Mouse (Mus musculus) embryonic facial prominence, embryonic 15.5 days (tissue): Measurements from ENCODE around the gene Cog6. TPM values are rescaled to one million over a fixed set of nuclear protein-coding genes. Genes with fewer than 3 reads are reported as not detected.
A peak's percentile ranks its signal among the peaks of the same experiment; 100 is the strongest.

Experiments used
- ATAC-seq: fragments of 200-750 bp; cut with Nextera tagmentation; 2 replicates; pipeline ENCODE4 v1.8.0; 2017; ENCODE audit warnings: low read depth, moderate TSS enrichment; ENCODE audit not compliant: insufficient number of reproducible peaks, low FRiP score, low TSS enrichment
- H3K27ac ChIP-seq: fragments of 300-500 bp; sonication (generic); replicated peaks from 2 replicates; pipeline ENCODE4 v1.5.1; 2015; ENCODE audit warnings: mild to moderate bottlenecking, inconsistent platforms
- H3K27me3 ChIP-seq: fragments of 300-500 bp; sonication (generic); 2 replicates; pipeline ENCODE4 v1.6.1; 2015; ENCODE audit warnings: inconsistent platforms
- H3K36me3 ChIP-seq: fragments of 300-500 bp; sonication (generic); 2 replicates; pipeline ENCODE4 v1.6.1; 2015; ENCODE audit warnings: mild to moderate bottlenecking, inconsistent platforms
- H3K4me1 ChIP-seq: fragments of 300-500 bp; sonication (generic); 2 replicates; pipeline ENCODE4 v1.6.1; 2015; ENCODE audit warnings: inconsistent platforms
- H3K4me2 ChIP-seq: fragments of 300-500 bp; sonication (generic); replicated peaks from 2 replicates; pipeline ENCODE4 v1.6.1; 2015; ENCODE audit warnings: mild to moderate bottlenecking, inconsistent platforms
- H3K4me3 ChIP-seq: fragments of 300-500 bp; sonication (generic); replicated peaks from 2 replicates; pipeline ENCODE4 v1.5.1; 2015; ENCODE audit warnings: mild to moderate bottlenecking, inconsistent platforms
- H3K9ac ChIP-seq: fragments of 300-500 bp; sonication (generic); 2 replicates; pipeline ENCODE4 v1.6.1; 2015; ENCODE audit warnings: inconsistent platforms
- H3K9me3 ChIP-seq: fragments of 300-500 bp; sonication (generic); replicated peaks from 2 replicates; pipeline ENCODE4 v1.6.1; 2016; ENCODE audit warnings: inconsistent platforms
- WGBS: fragments of 180-500 bp; shearing (Covaris S2); methylation state at CpG from one replicate; pipeline ENCODE4 v1.1.7; 2015; 5-methylcytosine and 5-hydroxymethylcytosine counted together
- polyA plus RNA-seq: library from polyadenylated mRNA; unstranded; fragments of >200 nt; fragmentation: Nextera tagmentation; extraction: Ambion mirVana; gene quantifications from 2 replicates; pipeline ENCODE4 v1.2.1, GENCODE M21; 2015

Gene Cog6
- polyA plus RNA-seq, 1 experiment from 2014 or later: 44.5 TPM

DNA sequence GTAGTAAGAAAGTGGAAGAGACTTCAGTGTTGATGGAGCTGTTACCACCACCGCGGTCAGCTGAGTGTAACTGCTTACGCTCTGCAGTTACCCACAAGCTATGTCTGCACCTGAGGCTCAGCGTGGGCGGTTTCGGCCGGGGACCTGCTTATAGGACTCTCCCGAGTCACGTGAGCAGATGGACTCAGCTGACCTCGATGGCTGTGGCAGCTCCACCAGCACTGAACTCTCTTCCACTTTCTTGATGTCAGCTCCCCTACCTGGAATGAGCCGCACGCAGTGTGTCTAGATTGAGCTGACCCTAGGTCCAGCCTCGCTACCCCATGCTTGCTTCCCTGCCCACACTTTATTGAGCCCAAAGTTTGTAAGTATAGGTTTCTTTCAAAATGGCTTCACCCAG is 56.1 kb downstream of the Cog6 start:
- Histone ChIP-seq H3K4me3 (no peak overlapping the region), H3K4me2 (no peak overlapping the region), H3K9ac (no peak overlapping the region), H3K27ac (no peak overlapping the region), H3K27me3 (no peaks in the 10 kb centered on the region), H3K36me3 (no peaks in the 10 kb centered on the region), H3K4me1 (peaks cover 3% of the 10 kb centered on the region; the same call in 1 of the 2 replicates), H3K9me3 (no peaks in the 10 kb centered on the region)
- ATAC-seq: no peak
- 93% methylated on average over 13 of the region's 13 CpGs for WGBS

DNA sequence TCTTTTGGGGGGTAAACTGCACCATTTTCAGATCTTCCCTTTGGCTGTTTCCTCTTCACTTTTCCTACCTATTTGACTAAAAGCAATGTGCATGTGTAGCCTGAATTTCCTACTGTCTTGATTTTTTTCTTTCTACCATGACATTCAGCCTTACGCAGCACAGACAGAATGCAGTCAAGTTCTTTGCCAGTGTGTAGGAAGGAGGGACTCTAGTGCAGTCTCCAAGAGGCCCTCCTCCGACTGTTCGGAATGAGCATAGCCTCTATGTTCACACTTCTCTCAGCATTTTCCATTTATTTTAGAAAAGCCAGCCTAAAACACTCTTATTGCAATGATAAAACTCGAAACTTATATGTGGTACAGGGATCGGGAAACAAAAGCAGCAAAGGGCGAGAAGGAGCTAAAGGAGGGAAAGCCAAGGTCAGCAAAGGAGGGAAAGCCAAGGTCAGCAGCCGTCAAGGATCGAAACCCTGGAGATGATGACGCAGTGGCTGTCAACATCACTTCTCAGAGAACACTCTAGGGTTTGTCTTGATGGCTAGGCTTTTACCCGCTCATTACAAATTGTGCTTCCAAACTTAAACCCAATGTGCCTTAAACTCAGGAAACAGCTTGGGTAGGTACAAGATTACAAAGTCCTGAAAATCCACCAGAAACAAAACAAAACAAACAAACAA is 58.5 kb downstream of the Cog6 start:
- no peak overlapping the region for H3K27ac ChIP-seq
- no peak overlapping the region for H3K4me3 ChIP-seq
- H3K9ac ChIP-seq: no peak overlapping the region
- no peak overlapping the region for H3K4me2 ChIP-seq
- no peaks in the 10 kb centered on the region for H3K9me3 ChIP-seq
- WGBS: 85% methylated on average over 10 of the region's 10 CpGs
- no peaks in the 10 kb centered on the region for H3K36me3 ChIP-seq
- H3K27me3 ChIP-seq: no peaks in the 10 kb centered on the region
- H3K4me1 ChIP-seq: peaks cover 10% of the 10 kb centered on the region
- no peak for ATAC-seq

DNA sequence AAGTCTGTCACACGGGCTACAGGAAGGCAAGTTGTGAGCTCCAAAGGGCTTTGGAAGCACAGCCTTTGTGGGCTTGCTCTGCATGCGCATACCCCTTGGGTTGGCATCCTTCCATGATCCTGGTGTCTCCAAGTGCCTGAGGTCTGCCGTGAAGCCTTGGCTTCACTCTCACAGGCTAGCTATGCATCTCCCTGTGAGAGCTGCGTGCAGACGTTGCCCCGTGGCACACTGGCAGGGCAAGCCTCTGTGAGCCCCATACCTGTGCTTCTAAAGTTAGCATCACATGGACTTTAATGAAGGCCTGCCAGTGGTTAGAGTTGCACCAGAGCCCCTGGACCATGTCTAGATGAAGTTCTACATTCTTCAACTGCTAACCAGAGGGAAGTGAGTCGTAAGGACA is 59.2 kb downstream of the Cog6 start:
- Histone ChIP-seq H3K4me1 (peaks cover 8% of the 10 kb centered on the region; the same call in 1 of the 2 replicates), H3K4me3 (no peak overlapping the region), H3K9me3 (no peaks in the 10 kb centered on the region), H3K27ac (no peak overlapping the region), H3K9ac (no peak overlapping the region), H3K4me2 (no peak overlapping the region), H3K36me3 (no peaks in the 10 kb centered on the region), H3K27me3 (no peaks in the 10 kb centered on the region)
- ATAC-seq: no peak
- WGBS: 73% methylated on average over 7 of the region's 7 CpGs

DNA sequence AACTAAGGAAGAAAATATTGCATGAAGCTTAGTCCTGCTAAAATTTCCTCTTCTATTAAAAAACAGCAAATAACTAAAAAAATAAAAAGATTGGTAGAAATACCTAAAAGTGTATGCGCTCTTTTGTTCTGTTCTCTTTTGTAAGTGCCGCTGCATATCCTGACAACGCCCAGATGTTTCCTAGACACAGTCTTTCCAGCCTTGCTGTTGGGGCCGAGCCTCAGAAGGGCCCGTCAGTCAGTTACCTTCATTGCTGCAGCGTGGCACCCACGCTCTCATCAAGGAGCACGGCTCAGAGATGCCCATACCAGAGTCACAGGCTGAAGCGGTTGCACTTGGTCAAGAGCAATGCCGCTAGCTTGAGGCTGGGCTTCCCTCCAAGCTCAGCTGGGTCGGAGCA is 60.8 kb downstream of the Cog6 start:
- 0 out of 2 replicates have a peak overlapping the region, but pooled peaks have one; percentile 0 for H3K27ac ChIP-seq
- no peak for ATAC-seq
- no peak overlapping the region for H3K9ac ChIP-seq
- no peaks in the 10 kb centered on the region for H3K27me3 ChIP-seq
- no peaks in the 10 kb centered on the region for H3K9me3 ChIP-seq
- peaks cover 8% of the 10 kb centered on the region; the same call in 1 of the 2 replicates for H3K4me1 ChIP-seq
- H3K4me2 ChIP-seq: no peak overlapping the region
- 82% methylated on average over 11 of the region's 11 CpGs for WGBS
- H3K4me3 ChIP-seq: no peak overlapping the region
- no peaks in the 10 kb centered on the region for H3K36me3 ChIP-seq

DNA sequence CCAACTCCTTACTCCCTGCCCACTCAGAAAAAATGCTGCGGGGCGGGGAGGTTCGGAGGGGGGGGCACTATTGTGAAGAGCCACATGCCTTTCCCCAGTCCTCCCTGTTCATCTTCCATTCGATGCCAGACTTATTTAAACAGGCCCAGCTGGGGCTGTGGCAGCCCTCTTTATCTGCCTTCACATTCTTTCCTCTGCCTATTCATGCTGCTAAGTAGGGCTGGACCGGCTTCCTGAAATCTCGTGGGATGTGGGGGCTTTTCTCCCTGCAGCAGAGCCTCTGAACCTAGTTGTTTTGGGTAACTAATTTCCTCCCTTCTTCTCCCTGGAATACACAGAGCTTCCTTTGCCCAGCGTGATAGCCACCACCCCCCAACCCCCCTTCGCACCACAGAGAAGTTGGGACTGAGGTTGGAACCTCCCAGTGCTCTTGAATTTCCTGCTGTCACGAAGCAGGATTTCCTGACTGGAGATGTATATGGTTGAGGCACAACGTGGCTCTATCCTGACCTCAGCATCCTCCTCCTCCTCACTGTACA is 61.5 kb downstream of the Cog6 start:
- Histone ChIP-seq H3K9ac (no peak overlapping the region), H3K4me3 (no peak overlapping the region), H3K36me3 (no peaks in the 10 kb centered on the region), H3K4me2 (no peak overlapping the region), H3K9me3 (no peaks in the 10 kb centered on the region), H3K4me1 (peaks cover 8% of the 10 kb centered on the region; the same call in 1 of the 2 replicates), H3K27me3 (no peaks in the 10 kb centered on the region), H3K27ac (peak overlapping the region; percentile 48; the same call in 1 of the 2 replicates)
- ATAC-seq: peak; percentile 47; the same call in 1 of the 2 replicates
- 14% methylated on average over 10 of the region's 10 CpGs for WGBS

DNA sequence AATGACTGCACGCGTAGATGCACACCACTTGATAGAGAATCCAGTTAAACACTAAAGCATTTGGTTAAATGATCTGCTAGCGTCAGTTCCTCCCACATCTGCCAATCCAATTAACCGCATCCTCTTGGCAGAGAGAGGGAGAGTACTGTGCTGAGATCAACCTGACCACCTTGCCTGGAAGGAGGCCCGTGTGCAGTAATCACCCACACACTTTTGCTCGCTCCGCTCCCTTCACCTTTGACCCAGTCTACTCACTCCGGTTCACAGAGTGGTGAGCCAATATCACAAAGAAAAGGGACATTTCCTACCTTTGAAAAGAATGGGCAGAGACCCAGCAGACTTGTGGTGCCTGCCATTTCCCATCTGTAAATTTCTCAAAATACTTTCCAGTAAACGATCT is 62.4 kb downstream of the Cog6 start:
- no peaks in the 10 kb centered on the region for H3K9me3 ChIP-seq
- no peak overlapping the region for H3K4me3 ChIP-seq
- no peak overlapping the region for H3K4me2 ChIP-seq
- no peaks in the 10 kb centered on the region for H3K27me3 ChIP-seq
- H3K9ac ChIP-seq: no peak overlapping the region
- no peaks in the 10 kb centered on the region for H3K36me3 ChIP-seq
- no peak overlapping the region for H3K27ac ChIP-seq
- ATAC-seq: no peak
- H3K4me1 ChIP-seq: peaks cover 8% of the 10 kb centered on the region; the same call in 1 of the 2 replicates
- WGBS: 65% methylated on average over 9 of the region's 9 CpGs

DNA sequence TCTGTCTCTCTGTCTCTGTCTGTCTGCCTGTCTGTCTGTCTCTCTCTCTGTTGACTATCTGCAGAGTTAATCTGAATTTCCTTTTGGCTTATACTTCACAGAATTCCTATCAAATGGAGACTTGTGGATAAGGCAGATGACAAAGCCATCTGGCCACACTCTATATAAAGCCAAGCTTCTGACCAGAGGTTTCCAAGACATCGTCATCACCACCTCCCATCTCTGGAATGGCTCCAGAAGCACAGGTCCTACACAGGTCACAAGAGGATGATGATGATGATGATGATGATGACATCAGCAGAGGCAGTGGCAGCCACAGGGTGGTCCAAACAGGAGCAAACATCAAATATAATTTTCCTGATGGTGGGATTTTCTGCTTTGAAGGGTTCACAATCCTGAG is 63.2 kb downstream of the Cog6 start:
- Histone ChIP-seq H3K27me3 (no peaks in the 10 kb centered on the region), H3K9me3 (no peaks in the 10 kb centered on the region), H3K36me3 (no peaks in the 10 kb centered on the region), H3K4me2 (no peak overlapping the region), H3K4me3 (no peak overlapping the region), H3K9ac (no peak overlapping the region), H3K4me1 (peaks cover 8% of the 10 kb centered on the region; the same call in 1 of the 2 replicates), H3K27ac (no peak overlapping the region)
- no peak for ATAC-seq
- 97% methylated on average over 1 of the region's 1 CpGs for WGBS

DNA sequence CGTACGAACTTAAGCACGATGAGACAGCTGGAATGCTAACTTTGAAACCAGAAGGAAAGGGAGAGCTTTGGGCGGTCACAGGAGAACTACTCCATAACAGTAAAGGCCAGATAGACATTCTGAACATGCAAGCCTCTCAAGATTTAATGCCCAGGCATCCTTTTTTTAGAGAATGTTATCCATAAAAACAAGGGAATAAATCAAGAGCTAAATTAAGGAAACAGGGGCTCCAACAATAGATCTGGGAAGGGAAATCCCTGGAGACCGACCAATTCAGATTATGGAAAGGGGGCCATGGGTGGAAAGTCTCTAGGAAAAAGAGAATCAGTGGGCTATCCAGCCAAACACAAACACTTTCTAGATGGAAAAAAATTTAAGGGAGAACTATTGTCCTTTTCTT is 68.2 kb downstream of the Cog6 start:
- ATAC-seq: no peak
- H3K27ac ChIP-seq: no peak overlapping the region

DNA sequence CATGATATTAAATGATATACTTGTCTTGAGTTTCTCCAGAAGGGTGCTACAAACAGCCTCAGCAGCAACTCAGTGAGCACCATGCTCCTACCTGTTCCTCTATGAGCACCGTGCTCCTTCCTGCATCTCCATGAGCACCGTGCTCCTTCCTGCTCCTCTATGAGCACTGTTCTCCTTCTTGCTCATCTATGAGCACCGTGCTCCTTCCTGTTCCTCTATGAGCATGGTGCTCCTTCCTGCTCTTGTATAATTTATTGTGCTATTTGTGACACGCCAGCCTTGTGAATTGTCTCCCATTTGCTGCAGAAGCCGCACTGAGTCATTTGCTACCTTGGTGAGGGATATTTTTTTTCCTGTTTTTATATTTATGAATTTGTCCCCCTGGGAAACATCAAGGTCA is 69.6 kb downstream of the Cog6 start:
- H3K9ac ChIP-seq: no peak overlapping the region
- no peaks in the 10 kb centered on the region for H3K9me3 ChIP-seq
- no peak for ATAC-seq
- no peaks in the 10 kb centered on the region for H3K36me3 ChIP-seq
- H3K4me2 ChIP-seq: no peak overlapping the region
- H3K27ac ChIP-seq: no peak overlapping the region
- 0 out of 2 replicates have a peak, but pooled peaks cover 2% of the 10 kb centered on the region for H3K4me1 ChIP-seq
- H3K4me3 ChIP-seq: no peak overlapping the region
- 93% methylated on average over 5 of the region's 5 CpGs for WGBS
- no peaks in the 10 kb centered on the region for H3K27me3 ChIP-seq

More for the DNA sequence above, 68.2 kb downstream of the Cog6 start:
- 90% methylated on average over 5 of the region's 5 CpGs for WGBS
- no peaks in the 10 kb centered on the region for H3K27me3 ChIP-seq
- H3K9ac ChIP-seq: no peak overlapping the region
- no peaks in the 10 kb centered on the region for H3K9me3 ChIP-seq
- no peaks in the 10 kb centered on the region for H3K36me3 ChIP-seq
- H3K4me3 ChIP-seq: no peak overlapping the region
- no peaks in the 10 kb centered on the region for H3K4me1 ChIP-seq
- no peak overlapping the region for H3K4me2 ChIP-seq

DNA sequence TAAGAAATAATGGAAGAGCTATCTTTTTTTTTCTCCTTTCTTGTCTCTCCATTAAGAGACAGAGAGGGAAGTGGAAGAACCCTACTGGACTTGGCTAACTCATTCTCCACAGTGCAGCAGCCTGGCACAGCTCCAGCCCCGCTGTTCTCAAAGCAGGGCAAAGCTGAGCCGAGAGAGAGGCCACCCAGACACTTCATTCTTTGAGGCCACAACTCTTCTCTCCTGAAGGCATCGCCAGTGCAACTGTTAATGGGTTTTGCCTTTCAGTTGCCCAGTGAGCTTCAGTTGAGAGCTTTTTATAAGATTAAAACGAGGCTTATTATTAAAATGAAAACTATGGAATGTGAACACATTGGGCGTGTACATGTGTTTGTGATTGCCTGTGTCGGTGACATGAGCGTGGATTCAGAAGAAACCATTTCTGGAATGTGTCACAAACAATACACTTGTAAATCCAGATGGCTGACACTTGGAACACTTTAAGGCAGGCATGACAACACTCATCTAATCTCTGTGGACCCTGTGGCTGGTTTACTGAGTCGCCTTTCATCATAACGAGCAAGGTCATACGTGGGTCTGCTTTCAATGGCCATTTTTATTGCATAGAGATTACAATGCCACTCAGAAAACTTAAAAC is 76.1 kb downstream of the Cog6 start:
- no peaks in the 10 kb centered on the region for H3K9me3 ChIP-seq
- 15% methylated on average over 10 of the region's 10 CpGs for WGBS
- ATAC-seq: no peak
- no peaks in the 10 kb centered on the region for H3K36me3 ChIP-seq
- H3K27me3 ChIP-seq: no peaks in the 10 kb centered on the region
- H3K4me3 ChIP-seq: no peak overlapping the region
- H3K9ac ChIP-seq: no peak overlapping the region
- H3K4me2 ChIP-seq: 0 out of 2 replicates have a peak overlapping the region, but pooled peaks have one; percentile 22
- H3K4me1 ChIP-seq: peaks cover 15% of the 10 kb centered on the region
- no peak overlapping the region for H3K27ac ChIP-seq

DNA sequence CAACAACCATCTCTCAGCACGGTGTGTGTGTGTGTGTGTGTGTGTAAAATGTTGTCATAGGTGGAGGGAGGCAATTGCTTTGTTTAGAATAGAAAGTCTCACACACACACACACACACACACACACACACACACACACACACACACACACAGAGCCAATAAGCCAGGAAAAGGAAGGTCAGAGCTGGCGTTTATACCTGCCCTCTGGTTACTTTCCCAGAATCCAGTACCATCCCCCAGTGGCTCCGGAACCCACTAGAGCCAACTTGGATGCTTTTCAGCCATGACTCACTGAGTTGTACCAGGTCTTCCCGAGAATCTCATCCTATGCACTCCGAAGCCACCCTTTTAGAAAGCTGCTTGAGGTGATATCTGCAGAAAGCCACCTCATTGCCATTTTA is 78.6 kb downstream of the Cog6 start:
- WGBS: 73% methylated on average over 5 of the region's 5 CpGs
- Histone ChIP-seq H3K27ac (no peak overlapping the region), H3K9ac (no peak overlapping the region), H3K36me3 (no peaks in the 10 kb centered on the region), H3K9me3 (no peaks in the 10 kb centered on the region), H3K4me2 (no peak overlapping the region), H3K4me1 (peaks cover 13% of the 10 kb centered on the region), H3K27me3 (no peaks in the 10 kb centered on the region), H3K4me3 (no peak overlapping the region)
- no peak for ATAC-seq
